Mouse (Mus musculus) E14TG2a.4 (cell line): ENCODE measurements at regions not wholly inside any gene's neighbourhood (a gene's known extent, or its start where the extent isn't known, plus 50 kb on each side); places are given as distances from the start of the nearest gene placed in this dataset.

ENCODE experiments used
- H3K27me3 ChIP-seq: 2 replicates; pipeline ENCODE4 v1.6.1; 2014; ENCODE audit warnings: low read length, control low read depth; ENCODE audit not compliant: insufficient read depth
- H3K36me3 ChIP-seq: 2 replicates; pipeline ENCODE4 v1.6.1; 2014; ENCODE audit warnings: low read length, control low read depth; ENCODE audit not compliant: insufficient read depth
- H3K4me1 ChIP-seq: replicated peaks from 2 replicates; pipeline ENCODE4 v1.6.1; 2014; ENCODE audit warnings: low read depth, low read length, control low read depth
- H3K4me3 ChIP-seq: replicated peaks from 2 replicates; pipeline ENCODE4 v1.5.1; 2014; ENCODE audit warnings: mild to moderate bottlenecking, low read length
- H3K9me3 ChIP-seq: 2 replicates; pipeline ENCODE4 v1.6.1; 2014; ENCODE audit warnings: low read length, control low read depth
- CTCF ChIP-seq: conservative IDR thresholded peaks from 2 replicates; pipeline ENCODE4 v1.5.1; 2014; ENCODE audit warnings: low read length
- NANOG ChIP-seq: IDR thresholded peaks from 2 replicates; pipeline ENCODE4 v1.6.1; 2014; ENCODE audit warnings: borderline replicate concordance, low read length, mixed read lengths
- POU5F1 ChIP-seq: IDR thresholded peaks from 2 replicates; pipeline ENCODE4 v1.6.1; 2014; ENCODE audit warnings: low read length, borderline replicate concordance

- Histone ChIP-seq H3K4me1 (no peaks in the 10 kb centered on the region), H3K9me3 (no peaks in the 10 kb centered on the region), H3K27me3 (no peaks in the 10 kb centered on the region), H3K36me3 (no peaks in the 10 kb centered on the region), H3K4me3 (no peak overlapping the region)
- no peak for TF ChIP-seq CTCF
- no peak for TF ChIP-seq NANOG
- TF ChIP-seq POU5F1: no peak
These were observed 153.1 kb downstream of the Alx1 start for GRCm38 (mm10) chr10:102876946-102877345.

- TF ChIP-seq POU5F1: no peak
- TF ChIP-seq CTCF: peak; percentile 16; the same call in 1 of the 2 replicates
- no peak for TF ChIP-seq NANOG
- Histone ChIP-seq H3K27me3 (no peaks in the 10 kb centered on the region), H3K36me3 (no peaks in the 10 kb centered on the region), H3K9me3 (no peaks in the 10 kb centered on the region), H3K4me1 (no peaks in the 10 kb centered on the region), H3K4me3 (no peak overlapping the region)
These were observed 163.1 kb downstream of the Alx1 start for GRCm38 (mm10) chr10:102866920-102867319.

- Histone ChIP-seq H3K9me3 (no peaks in the 10 kb centered on the region), H3K4me1 (no peaks in the 10 kb centered on the region), H3K36me3 (no peaks in the 10 kb centered on the region), H3K27me3 (no peaks in the 10 kb centered on the region), H3K4me3 (no peak overlapping the region)
- TF ChIP-seq CTCF: peak; percentile 49; the same call in 1 of the 2 replicates
- no peak for TF ChIP-seq POU5F1
- TF ChIP-seq NANOG: no peak
These were observed 193.3 kb downstream of the Alx1 start for GRCm38 (mm10) chr10:102836567-102837224.

- no peak overlapping the region for H3K4me3 ChIP-seq
- H3K36me3 ChIP-seq: no peaks in the 10 kb centered on the region
- no peaks in the 10 kb centered on the region for H3K27me3 ChIP-seq
- no peak for TF ChIP-seq NANOG
- TF ChIP-seq CTCF: peak; percentile 85
- no peaks in the 10 kb centered on the region for H3K4me1 ChIP-seq
- no peaks in the 10 kb centered on the region for H3K9me3 ChIP-seq
These were observed 194.2 kb downstream of the Alx1 start for GRCm38 (mm10) chr10:102835814-102836213.

- TF ChIP-seq NANOG (no peak), CTCF (no peak), POU5F1 (no peak)
- Histone ChIP-seq H3K9me3 (no peaks in the 10 kb centered on the region), H3K4me3 (no peak overlapping the region), H3K4me1 (no peaks in the 10 kb centered on the region), H3K27me3 (no peaks in the 10 kb centered on the region), H3K36me3 (no peaks in the 10 kb centered on the region)
These were observed 200.4 kb downstream of the Alx1 start for GRCm38 (mm10) chr10:102829606-102830005.

GRCm38 (mm10) chr10:102823434-102823833 is 206.6 kb downstream of the Alx1 start:
- H3K4me1 ChIP-seq: no peaks in the 10 kb centered on the region
- no peaks in the 10 kb centered on the region for H3K27me3 ChIP-seq
- H3K36me3 ChIP-seq: no peaks in the 10 kb centered on the region
- no peak overlapping the region for H3K4me3 ChIP-seq
- H3K9me3 ChIP-seq: no peaks in the 10 kb centered on the region
- TF ChIP-seq NANOG (no peak), POU5F1 (no peak), CTCF (peak; percentile 20; the same call in 1 of the 2 replicates)

GRCm38 (mm10) chr10:102801391-102801790 is 228.6 kb downstream of the Alx1 start:
- H3K27me3 ChIP-seq: no peaks in the 10 kb centered on the region
- H3K4me3 ChIP-seq: no peak overlapping the region
- TF ChIP-seq POU5F1 (no peak), NANOG (no peak), CTCF (no peak)
- H3K4me1 ChIP-seq: no peaks in the 10 kb centered on the region
- no peaks in the 10 kb centered on the region for H3K36me3 ChIP-seq
- H3K9me3 ChIP-seq: no peaks in the 10 kb centered on the region

GRCm38 (mm10) chr10:102779243-102779642 is 250.8 kb downstream of the Alx1 start:
- TF ChIP-seq CTCF (no peak), POU5F1 (no peak), NANOG (no peak)
- Histone ChIP-seq H3K27me3 (no peaks in the 10 kb centered on the region), H3K9me3 (no peaks in the 10 kb centered on the region), H3K36me3 (no peaks in the 10 kb centered on the region), H3K4me3 (no peak overlapping the region), H3K4me1 (no peaks in the 10 kb centered on the region)

GRCm38 (mm10) chr10:102763696-102764095 is 251.7 kb downstream of the Rassf9 start:
- no peak for TF ChIP-seq POU5F1
- no peak for TF ChIP-seq CTCF
- no peak for TF ChIP-seq NANOG
- Histone ChIP-seq H3K9me3 (no peaks in the 10 kb centered on the region), H3K4me3 (no peak overlapping the region), H3K4me1 (no peaks in the 10 kb centered on the region), H3K27me3 (no peaks in the 10 kb centered on the region), H3K36me3 (no peaks in the 10 kb centered on the region)
